Mouse (Mus musculus) ES-Bruce4 (cell line): Measurements from ENCODE around the gene Gm12185. TPM values are rescaled to one million over a fixed set of nuclear protein-coding genes. Genes with fewer than 3 reads are reported as not detected.
A peak's percentile ranks its signal among the peaks of the same experiment; 100 is the strongest.

ENCODE experiments used
- H3K27ac ChIP-seq: 2 replicates; pipeline ENCODE4 v1.5.1; 2012; ENCODE audit warnings: low read length, inconsistent platforms; ENCODE audit not compliant: insufficient read depth
- H3K27me3 ChIP-seq: 2 replicates; pipeline ENCODE4 v1.6.1; 2012; ENCODE audit warnings: mild to moderate bottlenecking, low read length, inconsistent platforms; ENCODE audit not compliant: control insufficient read depth, poor library complexity, insufficient read depth, severe bottlenecking
- H3K36me3 ChIP-seq: 2 replicates; pipeline ENCODE4 v1.6.1; 2012; ENCODE audit warnings: inconsistent platforms, mild to moderate bottlenecking, low read length, moderate library complexity; ENCODE audit not compliant: control insufficient read depth, poor library complexity, insufficient read depth, severe bottlenecking
- H3K4me1 ChIP-seq: one replicate; pipeline ENCODE4 v1.8.1; 2011; ENCODE audit warnings: low read length; ENCODE audit not compliant: control insufficient read depth, insufficient read depth
- H3K4me3 ChIP-seq: 2 replicates; pipeline ENCODE4 v1.5.1; 2011; ENCODE audit warnings: low read depth, mild to moderate bottlenecking, low read length
- H3K9ac ChIP-seq: 2 replicates; pipeline ENCODE4 v1.6.1; 2012; ENCODE audit warnings: low read depth, mild to moderate bottlenecking, inconsistent platforms; ENCODE audit not compliant: poor library complexity, severe bottlenecking
- H3K9me3 ChIP-seq: replicated peaks from 2 replicates; pipeline ENCODE4 v1.6.1; 2012; ENCODE audit warnings: mild to moderate bottlenecking, low read length, inconsistent platforms; ENCODE audit not compliant: control insufficient read depth, poor library complexity, insufficient read depth, severe bottlenecking
- CTCF ChIP-seq: IDR thresholded peaks from one replicate; pipeline ENCODE4 v1.8.1; 2011; ENCODE audit warnings: low read depth, low read length
- EP300 ChIP-seq: IDR thresholded peaks from 2 replicates; pipeline ENCODE4 v1.6.1; 2011; ENCODE audit warnings: low read depth, low read length; ENCODE audit not compliant: insufficient read depth
- POLR2A ChIP-seq: IDR thresholded peaks from one replicate; pipeline ENCODE4 v1.8.1; 2011; ENCODE audit warnings: low read length; ENCODE audit not compliant: insufficient read depth
- polyA plus RNA-seq: library from polyadenylated mRNA; stranded (reverse); fragments of >200 nt; gene quantifications from 2 replicates; pipeline ENCODE4 v1.2.4, GENCODE M21; 2011; ENCODE audit warnings: low read depth; ENCODE audit not compliant: missing spikeins, insufficient read depth, insufficient read length

The Gm12185 gene
- polyA plus RNA-seq, 1 experiment, result not detected

DNA sequence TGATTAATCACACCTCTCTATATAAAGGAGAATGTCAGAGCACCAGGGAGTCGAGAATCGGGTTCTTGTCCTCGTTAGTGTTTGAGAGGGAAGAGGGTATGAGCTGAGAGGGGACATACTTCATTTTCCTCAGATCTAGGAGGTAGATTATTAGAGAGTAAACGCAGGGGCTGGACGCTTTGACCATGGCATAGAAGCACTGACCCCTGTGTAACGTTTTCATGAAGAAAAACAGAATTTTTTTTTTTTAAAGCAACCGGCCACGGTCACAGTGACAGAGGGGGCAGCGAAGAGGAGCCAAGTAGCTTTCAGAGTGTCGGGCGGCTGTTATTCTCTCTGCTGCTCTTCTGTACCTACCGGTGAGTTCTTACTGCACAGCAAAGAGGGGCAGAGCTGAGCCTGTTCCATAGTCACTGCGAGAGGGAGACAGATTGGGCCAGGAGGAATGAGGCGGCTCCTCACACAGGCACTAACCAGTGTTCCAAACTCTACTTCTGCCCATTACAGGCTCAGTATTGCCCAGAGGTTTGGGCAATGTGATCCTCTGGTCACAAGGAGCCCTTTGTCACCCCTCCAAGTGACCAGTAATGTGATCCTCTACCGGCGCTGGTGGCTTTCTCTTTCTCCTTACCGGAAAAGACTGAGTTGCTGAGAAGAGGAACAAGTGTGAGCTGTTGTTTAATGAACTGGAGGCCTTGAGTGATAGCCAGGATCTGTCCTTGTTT is 120.0 kb downstream of the Gm12185 start:
- Histone ChIP-seq H3K27ac (no peak overlapping the region), H3K36me3 (no peaks in the 10 kb centered on the region), H3K9ac (peak overlapping the region; percentile 16; the same call in 1 of the 2 replicates), H3K4me1 (no peaks in the 10 kb centered on the region), H3K9me3 (no peaks in the 10 kb centered on the region), H3K27me3 (0 out of 2 replicates have a peak, but pooled peaks cover 2% of the 10 kb centered on the region), H3K4me3 (no peak overlapping the region; the same call in 1 of the 2 replicates)
- no peak for TF ChIP-seq POLR2A
- no peak for TF ChIP-seq CTCF

DNA sequence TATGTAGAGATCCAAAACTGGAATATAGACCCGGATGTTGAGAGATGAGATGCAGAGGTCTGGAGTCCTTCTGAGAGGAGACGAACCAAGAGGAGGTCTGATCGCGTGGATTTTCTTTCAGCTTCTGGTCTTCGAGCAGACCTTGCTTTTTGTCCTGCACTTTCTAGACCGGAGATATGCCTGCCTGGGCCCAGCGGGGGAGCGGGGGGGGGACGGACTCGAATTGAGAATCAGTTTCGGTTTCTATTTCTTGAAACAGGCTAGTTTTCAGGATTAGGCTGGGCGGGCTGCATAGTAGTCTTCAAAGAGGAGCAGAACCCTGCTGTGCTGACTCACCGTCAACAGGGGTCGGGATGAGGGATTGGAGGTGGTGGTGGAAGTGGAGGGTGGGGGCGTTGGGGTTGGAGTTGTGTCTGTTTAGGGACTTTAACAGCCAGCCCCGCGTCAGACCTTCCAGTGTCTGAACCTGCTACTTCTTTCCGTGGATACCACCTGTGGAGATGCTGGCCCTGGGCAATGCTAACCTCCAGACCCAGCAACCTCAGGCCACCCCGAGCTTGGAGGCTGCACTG is 120.7 kb downstream of the Gm12185 start, which contains the start of gene Irgm1:
TSS of gene Irgm1 (minus strand) at position 483 of the 572 bp plus-strand sequence.
- no peak within 1 kb of the TSS for H3K27ac ChIP-seq
- peak within 1 kb of the TSS; percentile 16 for H3K9ac ChIP-seq
- TF ChIP-seq POLR2A (no peak), CTCF (no peak), EP300 (0 out of 2 replicates have a peak, but pooled peaks have one; percentile 16)

DNA sequence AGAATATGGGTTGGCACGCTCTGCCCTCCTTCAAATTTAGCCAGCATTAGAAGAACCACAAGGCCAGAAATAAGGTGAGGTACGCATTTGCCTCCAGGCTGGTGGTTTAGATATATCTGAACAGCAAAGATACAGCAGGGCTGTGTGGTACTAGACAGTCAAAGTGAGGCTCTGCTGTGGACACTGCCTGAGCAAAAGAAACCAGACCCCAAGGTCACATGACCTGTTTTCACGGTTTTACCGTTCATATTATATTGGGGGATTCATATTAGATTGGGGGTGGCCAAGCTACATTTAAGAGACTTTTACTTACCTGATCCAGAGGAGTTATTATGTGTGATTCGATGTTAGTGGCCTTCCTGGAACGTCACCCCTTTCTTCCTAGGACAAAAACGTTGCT is 121.2 kb downstream of the Gm12185 start:
- Histone ChIP-seq H3K27ac (no peak overlapping the region), H3K9ac (peak overlapping the region; percentile 16), H3K4me3 (no peak overlapping the region), H3K9me3 (no peaks in the 10 kb centered on the region), H3K27me3 (0 out of 2 replicates have a peak, but pooled peaks cover 2% of the 10 kb centered on the region), H3K4me1 (no peaks in the 10 kb centered on the region), H3K36me3 (no peaks in the 10 kb centered on the region)
- TF ChIP-seq EP300 (no peak), CTCF (no peak), POLR2A (no peak)

More for the DNA sequence above, 120.7 kb downstream of the Gm12185 start, which contains the start of gene Irgm1:
- H3K4me1 ChIP-seq, result no peaks in the 10 kb centered on the region
- H3K4me3 ChIP-seq, result peak within 1 kb of the TSS; percentile 40; the same call in 1 of the 2 replicates
- H3K27me3 ChIP-seq, result 0 out of 2 replicates have a peak, but pooled peaks cover 2% of the 10 kb centered on the region
- H3K36me3 ChIP-seq, result no peaks in the 10 kb centered on the region
- no peaks in the 10 kb centered on the region for H3K9me3 ChIP-seq

DNA sequence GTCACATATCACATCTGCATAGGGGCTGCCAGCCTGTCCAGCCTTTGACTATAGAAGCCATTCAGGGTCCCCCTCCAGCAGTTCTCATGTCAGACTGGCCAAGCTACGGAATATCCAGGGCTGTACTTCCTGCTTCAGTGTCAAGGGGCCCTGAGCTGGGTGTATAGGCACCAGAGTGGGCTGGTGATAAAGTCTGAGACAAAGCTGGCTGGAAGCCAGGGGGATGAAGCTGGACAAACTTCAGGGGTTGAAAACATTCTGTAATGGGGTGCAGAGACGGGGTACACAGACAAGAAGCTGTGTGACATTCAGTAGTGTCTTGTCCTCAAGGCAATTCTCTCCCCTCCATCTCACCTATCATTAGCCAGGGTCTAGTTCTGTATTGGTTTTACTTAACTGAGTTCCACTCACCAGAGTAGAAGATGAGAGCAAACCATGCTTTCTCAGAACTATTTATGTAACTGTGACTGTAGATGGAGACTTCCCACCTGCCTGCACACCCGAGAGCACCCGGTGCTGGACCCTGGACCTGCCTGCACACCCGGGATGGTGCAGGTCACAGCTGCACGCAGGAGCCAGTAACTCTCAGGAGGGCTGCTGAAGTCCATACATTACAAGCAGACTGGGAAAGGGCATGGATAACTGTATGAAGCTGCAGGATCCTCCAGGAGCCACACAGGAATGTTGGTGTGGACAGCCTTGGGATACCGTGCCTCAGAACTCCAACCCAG is 122.5 kb downstream of the Gm12185 start:
- no peaks in the 10 kb centered on the region for H3K4me1 ChIP-seq
- no peak overlapping the region for H3K27ac ChIP-seq
- no peak overlapping the region for H3K4me3 ChIP-seq
- TF ChIP-seq POLR2A (no peak), CTCF (no peak)
- 0 out of 2 replicates have a peak, but pooled peaks cover 2% of the 10 kb centered on the region for H3K27me3 ChIP-seq
- H3K36me3 ChIP-seq, result no peaks in the 10 kb centered on the region
- H3K9ac ChIP-seq, result no peak overlapping the region
- no peaks in the 10 kb centered on the region for H3K9me3 ChIP-seq

DNA sequence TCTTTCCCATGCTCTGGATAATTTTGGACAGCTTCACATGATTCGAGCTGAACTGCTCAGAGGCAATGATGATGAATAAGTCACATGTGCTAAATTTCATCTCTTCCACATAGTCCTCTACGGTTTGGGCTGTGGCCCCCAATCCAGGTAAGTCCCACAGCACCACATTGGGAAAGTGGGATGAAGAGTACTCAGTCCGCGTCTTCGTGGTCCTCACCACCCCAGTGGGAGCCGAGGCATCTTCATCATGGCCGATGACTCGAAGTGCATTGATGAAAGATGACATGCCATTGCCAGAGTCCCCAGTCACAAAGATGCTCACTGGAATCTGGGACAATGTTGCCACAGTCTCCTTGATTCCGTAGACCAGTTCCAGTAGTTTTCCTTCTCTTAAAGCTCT is 125.5 kb downstream of the Gm12185 start:
- H3K27me3 ChIP-seq, result no peaks in the 10 kb centered on the region
- H3K27ac ChIP-seq, result no peak overlapping the region
- TF ChIP-seq EP300, result no peak
- TF ChIP-seq POLR2A, result no peak
- TF ChIP-seq CTCF, result no peak
- no peak overlapping the region for H3K9ac ChIP-seq
- no peaks in the 10 kb centered on the region for H3K4me1 ChIP-seq
- no peaks in the 10 kb centered on the region for H3K36me3 ChIP-seq
- no peak overlapping the region for H3K4me3 ChIP-seq
- no peaks in the 10 kb centered on the region for H3K9me3 ChIP-seq
